Mouse (Mus musculus) thymus, adult 2 months (tissue): ENCODE results near the gene Sh3pxd2b.
A peak's percentile ranks its signal among the peaks of the same experiment; 100 is the strongest.

Experiments used
- CTCF ChIP-seq: fragments of 200-500 bp; IDR thresholded peaks from 2 replicates; pipeline ENCODE4 v1.5.1; 2012; ENCODE audit warnings: mild to moderate bottlenecking, control low read depth, low read length, moderate library complexity, borderline replicate concordance; ENCODE audit not compliant: control insufficient read depth, poor library complexity, insufficient read depth; ENCODE audit errors: extremely low read depth
- POLR2A ChIP-seq: fragments of 200-500 bp; IDR thresholded peaks from 2 replicates; pipeline ENCODE4 v1.6.1; 2012; ENCODE audit warnings: mild to moderate bottlenecking, low read length, control low read depth, moderate library complexity; ENCODE audit not compliant: control insufficient read depth, poor library complexity, insufficient read depth; ENCODE audit errors: extremely low read depth

GRCm38 (mm10) chr11:32342770-32343191 lies 4.8 kb upstream of the Sh3pxd2b start:
- peak; percentile 94 for TF ChIP-seq CTCF
- no peak for TF ChIP-seq POLR2A
